Mouse (Mus musculus) right cerebral cortex, adult 18-20 months (tissue): Measurements from ENCODE around the gene Tlnrd1.

Source experiments
- DNase-seq: peaks from one replicate; pipeline ENCODE4 v3.0.0; 2022; ENCODE audit warnings: mixed read lengths

Tlnrd1 gene

GRCm38 (mm10) chr7:83883276-83884020 lies 657 bp downstream of the Tlnrd1 start:
- peak; percentile 62 for DNase-seq

- peak; percentile 27 for DNase-seq
Observed at GRCm38 (mm10) chr7:83882633-83883275, 1.4 kb downstream of the Tlnrd1 start.

GRCm38 (mm10) chr7:83882150-83882632 lies 1.9 kb downstream of the Tlnrd1 start:
- no peak for DNase-seq

- peak; percentile 23 for DNase-seq
Observed at GRCm38 (mm10) chr7:83878676-83879448, 5.2 kb downstream of the Tlnrd1 start.

- no peak for DNase-seq
Observed at GRCm38 (mm10) chr7:83877088-83877487, 7.0 kb downstream of the Tlnrd1 start.

GRCm38 (mm10) chr7:83869839-83870543 lies 14.1 kb downstream of the Tlnrd1 start:
- DNase-seq, result no peak

DNA sequence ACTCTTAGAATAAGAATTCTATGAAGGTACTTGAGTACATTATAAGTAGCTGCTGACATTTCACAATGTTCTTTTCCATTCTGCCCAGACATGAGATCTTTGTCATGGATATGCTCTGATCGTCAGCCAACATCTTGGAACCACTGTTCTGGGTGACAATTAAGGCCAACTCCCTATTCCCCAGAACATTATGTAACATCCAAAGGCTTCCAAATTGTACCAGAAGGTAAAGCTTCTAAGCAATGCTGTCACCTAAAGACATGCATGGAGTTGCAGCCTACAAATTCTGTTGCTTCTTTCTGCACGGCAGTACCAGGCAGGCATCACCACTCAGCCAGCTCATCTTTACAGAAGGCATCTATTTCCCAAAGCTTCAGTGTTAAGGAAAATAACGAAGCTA lies 15.9 kb downstream of the Tlnrd1 start:
- DNase-seq, result no peak

GRCm38 (mm10) chr7:83863554-83863953 lies 20.6 kb downstream of the Tlnrd1 start:
- no peak for DNase-seq

DNA sequence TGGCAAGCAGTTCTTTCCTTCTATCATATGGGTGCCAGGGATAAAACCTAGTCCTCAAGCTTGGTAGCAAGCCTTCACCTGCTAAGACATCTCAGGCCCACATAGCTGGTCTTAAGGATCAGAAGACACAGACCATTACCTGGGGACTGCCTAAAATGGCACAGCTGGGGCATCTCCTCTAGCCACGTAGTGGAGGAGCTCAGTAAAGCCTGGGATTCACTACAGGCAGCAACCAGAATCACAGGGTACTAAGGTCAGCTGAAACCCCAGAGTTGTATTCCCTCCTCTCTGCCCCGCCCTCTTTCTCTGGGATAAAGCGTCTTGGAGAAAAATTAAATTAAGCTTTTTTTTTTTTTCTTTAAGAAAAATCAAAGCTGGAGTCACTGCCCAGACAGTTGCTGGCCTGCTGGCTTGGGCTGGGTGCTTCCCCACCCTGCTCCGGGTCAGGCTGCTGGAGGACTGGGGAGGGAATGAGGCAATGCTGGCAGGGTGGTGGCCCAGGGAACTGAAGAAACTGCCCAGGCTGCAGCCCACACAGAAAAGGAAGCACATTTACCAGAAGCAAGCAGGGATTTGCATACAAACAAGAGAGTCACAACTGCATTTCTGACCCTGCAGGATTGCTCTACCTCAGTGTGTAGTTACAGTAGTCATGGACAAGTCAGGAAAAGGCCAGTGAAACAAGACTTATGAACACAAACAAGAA lies 24.6 kb downstream of the Tlnrd1 start:
- no peak for DNase-seq

DNA sequence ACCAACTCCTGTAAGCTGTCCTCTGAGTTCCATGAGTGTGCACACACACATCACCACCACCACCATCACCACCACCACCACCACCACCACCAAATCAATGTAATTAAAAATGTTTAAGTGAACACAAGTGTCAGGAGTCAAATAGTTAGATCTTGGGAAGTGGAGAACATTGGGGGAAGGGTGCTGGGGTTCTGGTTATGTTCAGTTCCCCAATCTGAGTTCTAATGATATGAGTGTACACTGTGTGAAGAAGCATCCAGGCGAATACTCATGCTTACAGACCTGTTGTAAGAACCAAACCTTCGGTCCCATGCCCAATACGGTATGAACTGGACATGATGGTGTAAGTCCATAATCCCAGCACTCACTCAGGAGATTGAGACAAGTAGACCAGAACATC lies 26.2 kb downstream of the Tlnrd1 start:
- no peak for DNase-seq

DNA sequence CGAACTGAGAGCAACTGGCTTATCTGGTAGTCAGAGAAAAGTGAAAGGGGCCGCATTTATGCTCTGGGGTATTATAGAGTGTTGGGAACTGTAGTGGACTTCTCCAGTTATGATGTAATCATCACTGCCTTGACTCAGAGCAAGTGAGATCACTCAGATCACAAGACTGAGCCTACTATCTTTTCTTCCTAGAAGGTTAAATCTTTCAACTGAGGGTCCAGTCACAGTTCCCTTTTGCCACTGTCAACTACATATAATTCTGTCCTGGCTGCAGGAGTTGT lies 27.0 kb downstream of the Tlnrd1 start:
- DNase-seq, result no peak

- no peak for DNase-seq
Observed at GRCm38 (mm10) chr7:83856353-83857207, 27.5 kb downstream of the Tlnrd1 start.

GRCm38 (mm10) chr7:83855203-83855602 lies 28.9 kb downstream of the Tlnrd1 start:
- DNase-seq, result no peak

GRCm38 (mm10) chr7:83852381-83853380 lies 31.4 kb downstream of the Tlnrd1 start:
- no peak for DNase-seq

- DNase-seq, result no peak
Observed at GRCm38 (mm10) chr7:83851569-83852380, 32.3 kb downstream of the Tlnrd1 start.

DNA sequence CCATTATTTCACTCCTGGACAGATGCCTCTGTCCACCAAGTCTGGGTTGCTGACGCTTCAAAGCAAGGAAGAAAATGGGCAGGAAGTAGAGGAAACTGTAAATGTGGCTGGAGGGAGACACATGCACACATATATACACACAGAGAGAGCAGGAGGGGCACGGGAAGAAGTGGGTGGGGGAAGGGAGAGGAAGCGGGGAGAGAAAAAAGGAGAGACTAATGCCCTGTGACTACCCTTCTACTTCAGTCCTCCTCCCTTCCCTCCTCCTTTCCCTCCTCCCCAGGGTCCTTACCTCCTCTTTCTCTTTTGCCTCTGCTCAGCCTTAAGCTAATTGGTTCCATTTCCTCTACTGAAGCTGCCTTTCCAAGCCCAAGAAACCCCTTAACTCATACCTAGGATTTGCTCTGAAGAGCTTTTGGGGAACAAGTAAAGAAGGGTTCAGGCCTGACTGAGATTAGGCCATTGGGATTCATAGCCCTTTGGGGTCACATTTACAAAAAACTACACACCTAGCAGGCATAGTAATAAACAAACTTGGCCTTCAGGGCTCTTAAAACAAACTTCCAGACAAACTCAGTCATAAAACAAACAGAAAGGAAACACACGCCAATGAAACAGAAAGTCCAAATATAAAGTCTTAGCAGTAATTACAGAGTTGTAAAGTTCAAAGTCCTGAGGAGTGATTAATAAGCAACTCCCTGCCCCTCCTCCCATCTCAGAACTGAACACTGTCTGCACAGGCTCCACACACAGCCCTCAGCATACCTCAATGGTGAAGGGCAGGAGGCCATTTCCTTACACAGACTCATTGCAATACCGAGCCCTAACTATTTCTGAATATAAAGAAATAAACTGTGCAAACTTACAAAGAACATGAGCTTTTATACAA lies 36.7 kb downstream of the Tlnrd1 start:
- DNase-seq, result no peak

GRCm38 (mm10) chr7:83844807-83845206 lies 39.3 kb downstream of the Tlnrd1 start:
- DNase-seq, result no peak
